Mouse (Mus musculus): Measurements from ENCODE around the gene Fbxo41. TPM values are rescaled to one million over a fixed set of nuclear protein-coding genes. Genes with fewer than 3 reads are reported as not detected.
"Not testable (repeated sequence)": the region's sequence is repeated elsewhere in the genome, so short reads cannot be mapped to it uniquely, and the experiment has no call there.

The Fbxo41 gene
- total RNA-seq, 2 experiments from 2014 or later: 2.2 to 2.5 TPM

GRCm38 (mm10) chr6:85450140-85450539 lies 52.7 kb downstream of the Fbxo41 start:
- DNase-seq (ENCODE audit: low spot score in 2 of 2): not testable (repeated sequence)

DNA sequence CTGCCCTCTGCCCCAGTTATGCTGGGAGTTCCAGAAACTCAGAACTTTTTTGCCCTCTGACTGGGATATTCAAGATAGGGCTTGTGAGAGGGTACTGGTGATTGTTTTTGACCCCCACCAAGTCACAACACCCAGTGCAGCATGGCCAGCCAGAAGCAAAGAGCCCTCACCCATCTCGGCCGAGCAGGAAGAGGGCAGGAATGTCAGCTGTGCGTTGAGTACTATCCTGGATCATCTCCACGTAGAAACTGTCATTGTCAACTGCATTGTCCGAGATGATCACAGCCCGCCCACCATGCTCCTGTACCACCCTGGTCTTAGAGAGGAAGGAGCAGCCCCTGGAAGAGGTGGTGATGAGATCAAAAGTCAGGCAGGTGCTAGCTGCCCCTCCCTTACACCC lies 55.4 kb downstream of the Fbxo41 start:
- no peak for DNase-seq (ENCODE audit: low spot score in 2 of 2)

DNA sequence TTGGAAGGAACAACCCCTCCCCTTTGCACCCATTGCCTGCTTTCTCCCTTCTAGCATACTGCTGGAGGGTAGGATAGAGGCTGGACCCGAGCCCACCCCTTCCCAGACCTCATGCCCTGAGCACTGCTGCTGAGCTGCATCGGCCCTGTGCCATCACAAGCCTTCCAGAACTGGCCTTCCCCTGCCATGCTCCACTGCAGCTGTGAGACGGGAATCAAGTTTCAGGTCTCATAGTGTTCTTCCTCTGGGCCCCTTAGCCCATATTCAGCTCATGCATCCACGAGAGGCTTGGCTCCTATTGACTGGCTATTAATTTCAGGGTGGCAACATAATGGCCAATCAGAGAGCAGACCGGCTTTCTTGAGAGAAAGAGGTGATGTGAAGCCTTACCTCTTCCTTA lies 57.5 kb downstream of the Fbxo41 start:
- no peak for DNase-seq (ENCODE audit: low spot score in 2 of 2)

GRCm38 (mm10) chr6:85444266-85444965 lies 58.4 kb downstream of the Fbxo41 start:
- DNase-seq (ENCODE audit: low spot score in 2 of 2): no peak

DNA sequence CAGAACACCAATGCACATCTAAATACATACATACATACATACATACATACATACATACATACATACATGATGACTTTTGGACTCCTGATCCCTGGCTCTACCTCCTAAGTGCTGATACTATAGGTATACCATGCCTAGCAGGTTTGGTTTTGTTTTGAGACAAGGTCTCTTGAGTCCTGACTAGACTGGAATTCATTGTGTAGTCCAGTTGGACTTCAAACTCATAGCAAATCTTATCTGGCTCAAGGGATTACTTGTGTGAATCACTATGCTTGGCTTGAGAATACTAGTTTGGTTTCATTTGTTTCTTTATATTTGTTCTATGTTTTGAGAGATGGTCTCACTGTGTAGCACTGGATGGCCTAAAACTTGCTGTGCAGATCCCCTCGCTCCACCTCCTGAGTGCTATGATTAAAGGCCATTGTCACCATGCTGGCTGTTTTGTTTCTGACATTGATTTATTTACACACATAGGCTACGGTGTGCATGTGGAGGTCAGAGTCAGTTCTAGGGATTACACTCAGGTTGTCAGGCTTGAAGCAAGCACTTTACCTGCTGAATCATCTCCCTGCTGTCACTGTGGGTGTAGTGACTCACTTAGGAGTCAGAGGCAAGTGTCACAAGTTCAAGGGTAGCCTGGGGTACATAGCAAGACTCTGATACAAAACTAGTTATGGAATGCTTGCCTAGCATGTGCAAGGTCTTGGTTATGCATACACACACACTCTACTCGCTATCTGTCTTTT lies 59.1 kb downstream of the Fbxo41 start:
- no peak for DNase-seq (ENCODE audit: low spot score in 2 of 2)

GRCm38 (mm10) chr6:85441142-85441541 lies 61.7 kb downstream of the Fbxo41 start:
- no peak for DNase-seq (ENCODE audit: low spot score in 2 of 2)

- DNase-seq (ENCODE audit: low spot score in 2 of 2): no peak
These were observed 66.2 kb downstream of the Fbxo41 start for GRCm38 (mm10) chr6:85436631-85437030.

DNA sequence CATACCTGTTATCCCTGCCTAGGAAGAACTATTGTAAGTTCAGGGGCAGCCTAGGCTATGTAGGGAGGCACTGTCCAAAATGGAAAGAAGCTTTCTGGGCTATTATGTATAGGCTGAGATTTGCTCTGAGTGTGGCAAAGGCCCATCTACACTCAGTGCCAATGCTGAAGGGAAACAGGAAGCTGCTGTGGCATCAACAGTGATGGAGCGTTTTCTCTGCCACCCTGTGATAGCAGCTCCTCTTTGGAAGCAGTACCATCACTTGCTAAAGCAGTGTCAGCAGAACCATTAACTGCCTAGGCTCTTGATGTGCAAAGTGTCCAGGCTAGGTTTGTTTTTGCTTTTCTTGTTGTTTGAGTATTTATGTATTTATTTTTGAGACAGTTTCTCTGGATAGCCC lies 66.6 kb downstream of the Fbxo41 start:
- DNase-seq (ENCODE audit: low spot score in 2 of 2): no peak

DNA sequence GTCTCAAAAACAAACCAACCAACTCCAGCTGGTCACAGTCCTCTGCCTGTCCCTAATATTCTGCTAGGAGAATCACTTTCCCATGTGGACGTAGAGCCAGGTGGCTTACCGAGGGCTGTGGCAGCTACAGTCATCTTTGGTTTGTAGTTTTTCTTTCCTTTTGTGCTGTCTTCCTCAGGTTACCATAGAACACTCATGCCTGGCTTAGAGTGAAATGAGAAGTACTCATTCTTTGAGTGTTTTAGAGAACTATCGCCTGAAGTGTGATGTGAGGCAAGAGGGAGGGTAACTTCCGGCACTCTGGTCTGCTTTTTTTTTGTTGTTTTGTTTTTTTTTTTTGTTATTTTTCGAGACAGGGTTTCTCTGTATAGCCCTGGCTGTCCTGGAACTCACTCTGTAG lies 68.9 kb downstream of the Fbxo41 start:
- no peak for DNase-seq (ENCODE audit: low spot score in 2 of 2)

- DNase-seq (ENCODE audit: low spot score in 2 of 2): peak; percentile 72 to 75
These were observed 70.9 kb downstream of the Fbxo41 start, which contains the start of gene Smyd5 for GRCm38 (mm10) chr6:85431842-85432431. TSS of gene Smyd5 (plus strand) at chr6:85431989.

- DNase-seq (ENCODE audit: low spot score in 2 of 2): no peak
These were observed 71.4 kb downstream of the Fbxo41 start for GRCm38 (mm10) chr6:85431274-85431841.

DNA sequence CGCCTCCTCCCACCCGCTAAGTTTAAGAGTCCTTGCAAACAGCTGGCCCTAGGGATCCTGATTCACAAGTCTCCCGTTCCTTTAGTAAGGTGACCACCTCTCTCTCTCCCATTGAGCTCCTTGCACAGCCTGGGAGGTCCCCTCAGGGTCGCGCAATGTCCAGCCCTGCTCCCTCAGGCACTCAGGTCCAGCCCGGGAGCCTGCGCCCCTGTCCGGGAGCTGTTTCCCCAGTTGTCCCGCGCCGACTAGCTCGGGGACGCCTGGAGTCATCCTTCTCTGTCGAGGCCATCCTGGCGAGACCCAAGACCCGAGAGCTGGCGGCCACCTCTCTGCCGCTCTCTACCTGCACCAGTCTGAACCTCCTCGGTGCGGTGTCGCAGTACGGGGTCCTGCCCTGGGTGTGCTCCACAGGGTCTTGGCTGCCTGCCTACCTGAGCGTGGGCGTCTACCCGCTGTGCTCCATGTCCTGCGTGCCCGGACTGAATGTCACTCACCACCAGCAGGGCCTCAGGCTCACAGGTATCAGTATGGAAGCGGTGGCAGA lies 78.9 kb downstream of the Fbxo41 start, which contains the start of gene Noto:
Gene Noto, plus strand, starts transcription at position 51 of the 544 bp plus-strand sequence.
- DNase-seq (ENCODE audit: low spot score in 2 of 2): no peak

Other genes starting within 250 kb of the Fbxo41 start
- gene Sfxn5, start 169.6 kb downstream of the Fbxo41 start, total RNA-seq (2021): 10 to 100 TPM; 11.8 to 12.7 TPM
- 10 to 100 TPM; 39.4 to 41.1 TPM for gene Rab11fip5, start 128.4 kb downstream of the Fbxo41 start, total RNA-seq (2021)
- gene Noto, start 79.1 kb downstream of the Fbxo41 start, total RNA-seq (2021): not detected
- gene Smyd5, start 71.0 kb downstream of the Fbxo41 start, total RNA-seq (2021): 10 to 100 TPM; 39.3 to 43.5 TPM
- 100 to 1,000 TPM; 238 to 245 TPM for gene Cct7, start 51.5 kb downstream of the Fbxo41 start, total RNA-seq (2021)
- 10 to 100 TPM; 14.8 to 17.4 TPM for gene Pradc1, start 51.0 kb downstream of the Fbxo41 start, total RNA-seq (2021)
- under 1 TPM in 1 of 2 experiments, not detected in 1; 0.20 TPM for gene Egr4, start 10.6 kb upstream of the Fbxo41 start, total RNA-seq (2021)
- 10 to 100 TPM; 13.3 to 13.9 TPM for gene Alms1, start 84.5 kb upstream of the Fbxo41 start, total RNA-seq (2021)
- gene Nat8f7, start 210.2 kb upstream of the Fbxo41 start, total RNA-seq (2021): 1 to 10 TPM in 1 of 2 experiments, under 1 TPM in 1; 0.67 to 1.0 TPM